Mouse (Mus musculus) gastrocnemius, postnatal 10 days (tissue): ENCODE results near the gene Pxt1. TPM values are rescaled to one million over a fixed set of nuclear protein-coding genes. Genes with fewer than 3 reads are reported as not detected.
A peak's percentile ranks its signal among the peaks of the same experiment; 100 is the strongest.

Experiments
- DNase-seq: peaks from one replicate; pipeline ENCODE4 v3.0.0; 2021; ENCODE audit warnings: mixed read lengths
- total RNA-seq, 2 experiments: library from RNA; stranded (reverse); gene quantifications; 2 replicates each; pipeline ENCODE4 v1.2.3; 2021

The Pxt1 gene
- total RNA-seq, 2 experiments from 2014 or later = not detected

DNA sequence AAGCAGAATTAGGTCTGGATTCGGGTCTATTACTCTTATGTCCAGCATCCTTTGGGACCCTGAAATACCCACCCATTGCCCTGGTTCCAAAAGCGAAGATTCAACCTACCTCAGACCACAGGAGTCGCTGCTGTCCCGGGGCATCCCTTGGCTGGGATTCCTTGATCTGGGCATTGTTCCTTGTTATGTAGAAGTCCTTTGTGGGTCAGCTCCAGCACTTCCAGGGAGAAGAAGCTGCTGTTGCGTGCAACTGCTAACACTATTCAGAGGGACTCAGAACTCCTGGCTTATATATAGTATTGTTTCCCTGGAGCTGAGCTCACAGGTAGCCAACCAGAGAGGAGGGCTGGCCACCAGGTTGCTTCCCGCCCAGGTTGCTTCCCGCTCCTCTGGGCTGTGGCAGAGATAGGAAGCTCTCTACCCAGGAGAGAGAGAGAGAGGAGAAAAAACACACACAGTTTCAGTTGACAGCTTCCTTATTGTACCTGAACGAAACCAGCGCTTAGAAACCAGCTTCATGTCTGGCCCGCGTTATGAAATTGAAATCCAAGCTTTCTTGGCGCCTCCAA is 28.5 kb downstream of the Pxt1 start, which contains the start of gene 4930539E08Rik:
Gene 4930539E08Rik (minus strand): TSS at position 265 of the 569 bp plus-strand sequence.
- DNase-seq = no peak

GRCm38 (mm10) chr17:28913940-28914339 is 29.7 kb downstream of the Pxt1 start:
- DNase-seq = no peak

DNA sequence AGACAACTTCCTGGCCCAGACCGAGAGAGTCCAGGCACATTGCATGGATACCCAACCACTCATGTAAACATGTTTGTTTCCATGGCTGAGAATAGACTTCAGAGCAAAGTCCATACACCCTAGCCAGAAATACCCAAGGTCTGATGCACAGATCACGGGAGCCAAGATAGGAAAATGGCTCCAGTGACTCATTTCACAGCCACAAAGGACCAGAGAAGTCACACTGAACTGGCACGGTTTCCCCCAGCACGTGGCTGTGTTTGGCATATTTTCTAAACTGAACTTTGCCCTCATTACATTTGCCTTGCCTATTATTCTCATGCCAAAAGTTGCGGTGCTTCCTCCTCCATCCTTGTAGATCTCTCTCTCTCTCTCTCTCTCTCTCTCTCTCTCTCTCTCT is 30.4 kb downstream of the Pxt1 start:
- no peak for DNase-seq

DNA sequence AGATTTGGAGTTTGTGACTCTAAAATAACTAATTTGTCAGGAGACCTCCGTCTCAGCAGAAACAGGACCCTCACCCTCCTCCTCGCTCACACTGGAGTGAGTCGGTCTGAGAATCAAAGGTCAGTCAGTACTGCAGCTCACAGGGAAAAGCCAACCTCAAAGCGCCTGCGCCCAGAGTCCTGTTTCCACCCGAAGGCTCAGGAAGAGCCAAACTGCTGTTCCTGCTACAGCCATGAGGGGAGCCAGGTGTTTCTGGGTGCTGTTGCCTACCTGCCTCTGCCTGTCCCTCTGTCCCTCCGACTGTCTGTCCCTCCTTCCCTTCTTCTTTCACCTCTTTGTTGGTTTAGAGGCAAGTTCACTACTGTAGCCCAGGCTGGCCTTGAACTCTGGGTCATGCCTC is 33.5 kb downstream of the Pxt1 start:
- DNase-seq = peak; percentile 4

DNA sequence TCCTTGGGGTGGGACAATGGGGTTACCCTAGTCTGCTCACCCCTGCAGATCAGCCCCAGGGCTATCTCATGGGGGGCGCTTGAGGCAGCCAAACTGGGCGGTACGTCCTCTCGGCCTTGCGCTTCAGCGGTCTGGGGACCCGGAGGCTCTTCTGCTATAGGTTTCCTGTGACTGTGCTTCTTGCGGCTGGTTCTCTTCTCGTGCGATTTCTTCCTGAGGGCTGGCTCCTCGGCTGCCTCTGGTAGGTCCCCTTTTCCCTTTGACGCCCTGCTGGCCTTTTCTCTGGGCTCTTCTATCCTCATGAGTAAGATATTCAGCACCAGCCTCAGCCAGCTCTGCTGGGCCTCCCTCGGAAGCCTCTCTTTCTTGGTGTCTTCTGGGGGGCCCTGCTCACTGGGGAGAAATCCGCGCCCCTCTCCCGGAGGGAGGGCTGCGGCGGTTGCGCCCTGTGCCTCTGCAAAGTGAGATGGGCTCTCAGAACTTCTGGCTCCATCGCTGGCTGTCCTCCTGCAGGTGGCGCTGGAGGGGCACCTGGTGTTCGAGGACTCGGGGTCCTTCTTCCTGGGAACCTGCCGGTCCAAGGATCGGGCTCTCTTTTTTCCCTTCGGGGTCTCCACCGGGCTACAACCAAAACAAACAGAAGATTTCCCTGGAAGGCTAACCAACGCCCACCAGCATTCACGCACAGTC is 34.2 kb downstream of the Pxt1 start:
- DNase-seq = peak; percentile 68

DNA sequence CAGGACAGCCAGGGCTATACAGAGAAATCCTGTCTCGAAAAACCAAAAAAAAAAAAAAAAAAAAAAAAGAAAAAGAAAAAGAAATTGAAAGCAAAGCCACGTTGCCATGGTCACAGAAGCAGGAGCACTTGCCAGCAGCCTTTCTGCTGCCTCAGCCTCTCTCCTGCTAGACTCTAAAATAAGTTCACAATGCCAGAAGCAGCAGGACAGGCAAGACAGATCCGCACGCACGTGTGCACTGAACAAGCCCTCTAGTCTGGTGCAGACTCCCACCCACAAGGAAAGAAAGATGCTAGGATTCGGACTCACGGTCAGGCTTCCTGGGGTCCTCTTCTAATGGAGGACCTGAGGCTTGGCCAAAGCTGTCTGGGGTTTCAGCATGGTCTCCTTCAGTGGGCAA is 35.7 kb downstream of the Pxt1 start:
- peak; percentile 1 for DNase-seq

GRCm38 (mm10) chr17:28905377-28905916 is 38.2 kb downstream of the Pxt1 start:
- no peak for DNase-seq

DNA sequence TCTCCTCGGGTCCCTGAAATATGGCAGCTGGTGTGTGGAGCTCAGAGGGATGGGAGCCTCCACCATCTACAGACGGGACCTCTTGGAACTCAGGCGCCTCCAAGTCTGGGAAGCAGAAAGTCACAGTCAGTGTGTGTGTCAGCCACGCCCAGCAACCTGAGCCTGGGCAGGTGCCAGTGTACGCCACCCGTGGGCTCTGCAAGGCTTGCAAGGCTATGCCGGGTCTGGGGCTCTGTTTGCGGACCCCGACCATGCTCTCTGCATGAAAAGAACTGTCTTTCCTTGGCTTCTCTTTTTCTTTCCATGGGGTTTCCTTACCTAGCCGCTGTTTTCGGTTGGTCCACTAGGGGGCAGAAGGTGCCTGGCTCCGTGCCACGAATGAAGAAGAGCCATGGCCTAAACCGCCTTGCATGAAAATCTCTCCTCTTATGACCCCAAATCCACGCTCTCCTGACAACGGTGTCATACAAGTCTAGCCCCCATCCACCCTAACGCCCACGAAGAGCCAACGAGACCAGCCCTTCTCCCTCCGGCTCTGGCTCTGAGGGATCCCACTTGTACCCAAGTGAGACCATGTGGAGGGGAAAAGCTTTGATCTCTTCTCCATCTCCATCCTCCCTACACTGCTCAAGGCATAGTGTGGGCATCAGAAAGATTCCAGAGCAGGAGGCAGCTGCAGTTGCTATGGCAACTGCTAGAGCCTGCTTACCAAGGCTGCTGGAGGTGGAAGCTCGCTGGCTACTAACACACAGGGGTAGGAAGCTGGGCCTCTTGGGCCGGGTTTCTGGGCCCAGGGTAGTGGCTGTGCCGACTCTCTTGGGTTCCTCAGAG is 38.9 kb downstream of the Pxt1 start:
- DNase-seq = peak; percentile 78

- no peak for DNase-seq
These were observed 42.1 kb downstream of the Pxt1 start for GRCm38 (mm10) chr17:28901559-28901958.

DNA sequence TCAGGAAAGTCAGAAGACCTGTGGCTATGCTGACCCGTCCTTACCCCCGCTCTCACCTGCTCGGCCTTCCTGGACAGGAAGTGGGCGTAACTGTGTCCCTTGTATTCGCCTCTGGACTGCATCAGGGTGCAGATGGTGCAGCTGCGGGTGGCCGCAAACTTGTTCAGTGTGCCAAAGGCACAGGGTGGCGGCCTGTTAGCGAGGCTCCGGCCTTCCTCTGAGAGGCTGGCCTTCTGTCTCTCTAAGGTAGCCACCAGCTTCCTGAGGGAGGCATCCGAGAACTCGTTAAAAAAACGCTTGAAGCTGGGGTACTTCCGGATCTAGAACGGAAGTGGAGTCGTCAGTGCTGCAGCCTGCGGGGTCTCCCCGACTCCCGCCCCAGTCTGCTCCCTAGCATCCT is 44.2 kb downstream of the Pxt1 start:
- DNase-seq = no peak

DNA sequence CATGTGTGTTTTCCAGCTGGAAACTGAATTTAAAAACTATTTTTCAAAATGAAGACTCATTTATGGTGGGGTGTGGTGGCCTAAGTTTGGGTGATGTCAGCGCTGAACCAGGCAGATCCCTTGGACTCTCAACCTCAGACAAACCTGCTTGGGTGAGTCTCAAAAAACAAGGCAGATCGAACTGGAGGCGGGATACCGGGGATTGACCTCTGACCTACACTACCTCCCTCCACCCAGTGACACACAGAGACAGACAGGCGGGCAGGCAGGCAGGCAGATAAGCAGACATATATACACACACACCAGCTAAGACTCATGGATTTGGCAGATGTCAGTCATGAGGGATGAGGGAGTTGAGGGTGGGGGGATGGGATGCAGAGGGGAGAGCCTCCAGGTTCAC is 45.4 kb downstream of the Pxt1 start:
- no peak for DNase-seq

- DNase-seq = no peak
These were observed 45.8 kb downstream of the Pxt1 start for GRCm38 (mm10) chr17:28897817-28898216.

DNA sequence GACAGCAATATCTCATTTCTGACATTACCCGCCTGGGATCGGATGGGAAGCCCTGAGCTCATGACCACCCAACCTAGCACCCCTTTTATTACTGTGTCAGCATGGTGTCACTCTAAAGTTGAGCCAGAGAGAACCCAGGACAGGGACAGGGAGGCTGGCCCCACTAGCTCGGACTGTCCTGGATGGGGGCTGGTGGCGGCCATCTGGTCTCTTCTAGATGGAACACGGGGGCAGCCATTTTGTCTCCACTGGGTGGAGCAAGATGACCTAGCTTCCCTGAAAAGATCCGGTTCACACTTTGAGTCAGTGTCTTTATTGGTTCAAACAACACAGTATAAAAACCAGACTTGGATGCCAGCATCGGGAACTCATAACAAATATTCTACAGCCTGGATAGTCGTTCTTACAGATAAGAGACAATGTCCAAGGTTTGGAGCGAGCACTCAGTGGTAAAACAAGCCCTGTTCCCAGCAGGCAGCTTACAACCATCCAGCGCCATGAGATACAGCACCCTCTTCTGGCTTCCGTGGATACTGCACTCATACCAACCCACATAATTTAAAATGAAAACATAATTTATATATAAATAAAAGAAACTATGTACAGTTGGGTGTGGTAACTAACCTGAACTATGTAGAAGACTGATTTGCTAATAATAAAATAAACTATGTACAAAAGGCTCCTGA is 47.4 kb downstream of the Pxt1 start:
- DNase-seq = no peak

- no peak for DNase-seq
These were observed 48.3 kb downstream of the Pxt1 start for GRCm38 (mm10) chr17:28895217-28895875.

DNA sequence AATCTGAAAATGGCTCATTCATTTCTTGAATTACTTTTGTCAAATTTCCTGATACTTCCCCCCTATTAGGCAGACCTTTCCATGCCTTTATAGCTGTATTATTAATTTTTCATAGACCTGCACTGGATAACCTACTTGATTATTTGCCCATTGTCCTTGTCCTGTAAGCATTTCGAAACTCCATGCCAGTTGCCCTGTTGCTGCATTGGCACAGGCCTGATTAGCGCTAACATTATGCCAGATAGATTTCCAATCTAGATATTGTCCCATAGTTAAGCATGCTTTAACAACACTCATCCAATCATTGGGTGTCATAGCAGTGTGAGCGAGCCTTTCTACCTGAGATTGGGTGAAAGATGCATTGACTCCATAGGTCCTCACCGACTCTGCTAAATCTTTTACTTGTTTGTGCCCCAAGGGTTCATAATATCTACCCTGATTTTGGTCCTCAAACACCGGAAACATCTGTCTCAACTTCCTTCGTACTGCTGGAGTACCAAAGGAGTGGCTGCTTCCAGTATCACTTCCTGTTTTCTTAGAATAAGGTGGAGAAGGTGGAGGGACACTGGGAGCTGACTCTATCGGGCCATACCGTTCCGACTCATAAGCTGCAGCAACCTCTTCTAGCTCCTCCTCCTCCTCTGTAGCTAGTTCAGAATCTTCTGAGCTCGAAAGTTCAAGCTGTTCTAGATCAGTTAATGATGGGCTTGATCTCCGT is 49.4 kb downstream of the Pxt1 start:
- no peak for DNase-seq

DNA sequence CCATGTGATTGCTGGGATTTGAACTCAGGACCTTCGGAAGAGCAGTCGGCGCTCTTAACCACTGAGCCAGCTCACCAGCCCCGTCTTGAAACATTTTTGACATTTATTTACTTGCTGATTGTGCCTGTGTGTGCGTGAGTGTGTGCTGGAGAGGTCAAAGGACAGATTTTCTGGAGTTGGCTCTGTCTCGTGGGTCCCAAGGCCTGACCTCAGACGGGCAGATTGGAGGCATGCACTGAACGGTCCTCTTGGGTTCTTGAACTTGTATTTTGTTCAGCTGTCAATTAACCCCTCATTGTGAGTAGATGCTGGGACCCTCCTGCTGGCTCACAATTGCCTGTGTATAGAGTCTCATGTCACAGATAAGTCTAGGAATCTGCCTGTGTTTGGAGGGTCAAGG is 57.4 kb downstream of the Pxt1 start:
- no peak for DNase-seq

DNA sequence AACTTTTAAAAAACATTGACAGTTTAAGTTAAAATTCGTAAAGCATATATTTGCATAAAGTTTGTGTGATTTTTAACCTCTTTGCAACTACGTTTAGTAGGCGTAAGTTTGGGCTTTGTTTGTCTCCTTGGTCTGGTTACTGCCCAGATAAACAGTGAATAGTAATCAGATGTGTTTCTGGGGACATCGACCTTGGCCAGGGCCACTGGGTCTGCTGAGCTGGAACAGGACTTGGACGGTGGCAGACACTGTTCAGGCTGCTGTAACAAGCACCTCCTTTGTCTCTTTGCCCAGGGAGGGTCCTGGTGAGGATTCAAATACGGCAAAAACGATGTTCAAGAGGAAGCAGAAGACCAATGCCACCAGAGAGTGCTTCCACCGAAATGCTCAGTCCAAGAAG is 58.4 kb downstream of the Pxt1 start:
- DNase-seq = no peak
